Mouse (Mus musculus) megakaryocyte, embryonic 14.5 days (primary cell): ENCODE data around the gene Bloc1s5.

Experiments
- FLI1 ChIP-seq: IDR thresholded peaks from 2 replicates; pipeline ENCODE4 v1.6.1; 2012; ENCODE audit warnings: low read length, inconsistent platforms, mixed read lengths
- GATA1 ChIP-seq: IDR thresholded peaks from 3 replicates; pipeline ENCODE4 v1.6.1; 2012; ENCODE audit warnings: mixed read lengths, low read length, inconsistent platforms, borderline replicate concordance

DNA sequence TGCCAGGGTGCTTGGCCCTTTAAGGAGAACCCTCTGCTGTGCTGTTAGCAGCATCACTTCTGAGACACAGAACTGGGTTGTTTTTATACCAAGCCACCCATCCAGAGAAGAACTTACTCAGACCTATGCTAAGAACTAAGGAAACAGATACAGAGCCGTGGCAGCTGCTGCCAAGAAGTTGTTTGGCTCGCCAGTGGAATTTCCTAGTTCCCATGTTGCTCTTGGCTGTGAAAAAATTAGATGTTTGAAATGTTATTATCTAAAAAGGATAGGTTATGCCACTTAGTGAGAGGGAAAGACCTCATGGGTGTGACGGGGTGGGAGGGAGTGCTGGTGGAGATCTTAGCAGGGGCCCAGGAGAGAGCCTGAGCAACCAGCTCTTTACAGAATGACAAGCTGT lies 52.1 kb downstream of the Bloc1s5 start:
- no peak for TF ChIP-seq GATA1
- no peak for TF ChIP-seq FLI1
